Mouse (Mus musculus): ENCODE measurements around the gene Cyp4a32. TPM values are rescaled to one million over a fixed set of nuclear protein-coding genes. Genes with fewer than 3 reads are reported as not detected.
"Not testable (repeated sequence)": the region's sequence is repeated elsewhere in the genome, so short reads cannot be mapped to it uniquely, and the experiment has no call there.

Cyp4a32 gene
- polyA plus RNA-seq, 1 experiment: not detected

GRCm38 (mm10) chr4:115642967-115643754, 42.4 kb downstream of the Cyp4a32 start:
- no peak for TF ChIP-seq CTCF (IDR thresholded peaks at IDR 0.05; ENCODE audit: low read depth, low read length)
- TF ChIP-seq POLR2A (IDR thresholded peaks at IDR 0.05; ENCODE audit: insufficient read depth, low read length): no peak
- TF ChIP-seq EP300 (IDR thresholded peaks at IDR 0.05; ENCODE audit: insufficient read depth, low read depth, low read length): no peak
- H3K36me3 ChIP-seq (ENCODE audit: control insufficient read depth, insufficient read depth, low read length, poor library complexity, severe bottlenecking): no peaks in the 10 kb centered on the region
- no peaks in the 10 kb centered on the region for H3K4me1 ChIP-seq (ENCODE audit: control insufficient read depth, insufficient read depth, low read length)
- H3K4me3 ChIP-seq (ENCODE audit: low read depth, low read length): no peak overlapping the region
- no peaks in the 10 kb centered on the region for H3K9me3 ChIP-seq (replicated peaks; ENCODE audit: control insufficient read depth, insufficient read depth, low read length, poor library complexity, severe bottlenecking)
- H3K27ac ChIP-seq (ENCODE audit: insufficient read depth, low read length): no peak overlapping the region
- H3K9ac ChIP-seq (ENCODE audit: low read depth, poor library complexity, severe bottlenecking): no peak overlapping the region
- no peaks in the 10 kb centered on the region for H3K27me3 ChIP-seq (ENCODE audit: control insufficient read depth, insufficient read depth, low read length, poor library complexity, severe bottlenecking)

GRCm38 (mm10) chr4:115645371-115645770, 44.6 kb downstream of the Cyp4a32 start:
- H3K4me1 ChIP-seq (ENCODE audit: control insufficient read depth, insufficient read depth, low read length): no peaks in the 10 kb centered on the region
- no peak overlapping the region for H3K4me3 ChIP-seq (ENCODE audit: low read depth, low read length)
- no peaks in the 10 kb centered on the region for H3K36me3 ChIP-seq (ENCODE audit: control insufficient read depth, insufficient read depth, low read length, poor library complexity, severe bottlenecking)
- no peaks in the 10 kb centered on the region for H3K27me3 ChIP-seq (ENCODE audit: control insufficient read depth, insufficient read depth, low read length, poor library complexity, severe bottlenecking)
- no peak overlapping the region for H3K27ac ChIP-seq (ENCODE audit: insufficient read depth, low read length)
- TF ChIP-seq EP300 (IDR thresholded peaks at IDR 0.05; ENCODE audit: insufficient read depth, low read depth, low read length) (no peak), POLR2A (IDR thresholded peaks at IDR 0.05; ENCODE audit: insufficient read depth, low read length) (no peak), CTCF (IDR thresholded peaks at IDR 0.05; ENCODE audit: low read depth, low read length) (no peak)
- H3K9me3 ChIP-seq (replicated peaks; ENCODE audit: control insufficient read depth, insufficient read depth, low read length, poor library complexity, severe bottlenecking): no peaks in the 10 kb centered on the region
- H3K9ac ChIP-seq (ENCODE audit: low read depth, poor library complexity, severe bottlenecking): no peak overlapping the region

GRCm38 (mm10) chr4:115647580-115647979, 46.8 kb downstream of the Cyp4a32 start, which contains the start of gene Cyp4b1:
Cyp4b1 (minus strand) TSS chr4:115647723.
- no peaks in the 10 kb centered on the region for H3K36me3 ChIP-seq (ENCODE audit: control insufficient read depth, insufficient read depth, low read length, poor library complexity, severe bottlenecking)
- TF ChIP-seq EP300 (IDR thresholded peaks at IDR 0.05; ENCODE audit: insufficient read depth, low read depth, low read length): no peak
- TF ChIP-seq POLR2A (IDR thresholded peaks at IDR 0.05; ENCODE audit: insufficient read depth, low read length): no peak
- TF ChIP-seq CTCF (IDR thresholded peaks at IDR 0.05; ENCODE audit: low read depth, low read length): no peak
- H3K27ac ChIP-seq (ENCODE audit: insufficient read depth, low read length): no peak within 1 kb of the TSS
- H3K4me3 ChIP-seq (ENCODE audit: low read depth, low read length): no peak within 1 kb of the TSS
- no peaks in the 10 kb centered on the region for H3K4me1 ChIP-seq (ENCODE audit: control insufficient read depth, insufficient read depth, low read length)
- no peaks in the 10 kb centered on the region for H3K9me3 ChIP-seq (replicated peaks; ENCODE audit: control insufficient read depth, insufficient read depth, low read length, poor library complexity, severe bottlenecking)
- H3K27me3 ChIP-seq (ENCODE audit: control insufficient read depth, insufficient read depth, low read length, poor library complexity, severe bottlenecking): no peaks in the 10 kb centered on the region
- H3K9ac ChIP-seq (ENCODE audit: low read depth, poor library complexity, severe bottlenecking): no peak within 1 kb of the TSS

- H3K27me3 ChIP-seq (ENCODE audit: control insufficient read depth, insufficient read depth, low read length, poor library complexity, severe bottlenecking): no peaks in the 10 kb centered on the region
- no peak overlapping the region for H3K27ac ChIP-seq (ENCODE audit: insufficient read depth, low read length)
- no peak overlapping the region for H3K9ac ChIP-seq (ENCODE audit: low read depth, poor library complexity, severe bottlenecking)
- TF ChIP-seq POLR2A (IDR thresholded peaks at IDR 0.05; ENCODE audit: insufficient read depth, low read length) (no peak), EP300 (IDR thresholded peaks at IDR 0.05; ENCODE audit: insufficient read depth, low read depth, low read length) (no peak), CTCF (IDR thresholded peaks at IDR 0.05; ENCODE audit: low read depth, low read length) (no peak)
- H3K4me3 ChIP-seq (ENCODE audit: low read depth, low read length): no peak overlapping the region
- H3K9me3 ChIP-seq (replicated peaks; ENCODE audit: control insufficient read depth, insufficient read depth, low read length, poor library complexity, severe bottlenecking): no peaks in the 10 kb centered on the region
- H3K4me1 ChIP-seq (ENCODE audit: control insufficient read depth, insufficient read depth, low read length): no peaks in the 10 kb centered on the region
- H3K36me3 ChIP-seq (ENCODE audit: control insufficient read depth, insufficient read depth, low read length, poor library complexity, severe bottlenecking): no peaks in the 10 kb centered on the region
Observed at GRCm38 (mm10) chr4:115648752-115649151, 48.0 kb downstream of the Cyp4a32 start.

- H3K27ac ChIP-seq (ENCODE audit: insufficient read depth, low read length): no peak overlapping the region
- TF ChIP-seq POLR2A (IDR thresholded peaks at IDR 0.05; ENCODE audit: insufficient read depth, low read length) (no peak), CTCF (IDR thresholded peaks at IDR 0.05; ENCODE audit: low read depth, low read length) (no peak), EP300 (IDR thresholded peaks at IDR 0.05; ENCODE audit: insufficient read depth, low read depth, low read length) (no peak)
- H3K36me3 ChIP-seq (ENCODE audit: control insufficient read depth, insufficient read depth, low read length, poor library complexity, severe bottlenecking): no peaks in the 10 kb centered on the region
- H3K4me3 ChIP-seq (ENCODE audit: low read depth, low read length): no peak overlapping the region
- H3K4me1 ChIP-seq (ENCODE audit: control insufficient read depth, insufficient read depth, low read length): no peaks in the 10 kb centered on the region
- no peak overlapping the region for H3K9ac ChIP-seq (ENCODE audit: low read depth, poor library complexity, severe bottlenecking)
- no peaks in the 10 kb centered on the region for H3K9me3 ChIP-seq (replicated peaks; ENCODE audit: control insufficient read depth, insufficient read depth, low read length, poor library complexity, severe bottlenecking)
- H3K27me3 ChIP-seq (ENCODE audit: control insufficient read depth, insufficient read depth, low read length, poor library complexity, severe bottlenecking): no peaks in the 10 kb centered on the region
Observed at GRCm38 (mm10) chr4:115649344-115649743, 48.6 kb downstream of the Cyp4a32 start.

- Histone ChIP-seq H3K36me3 (ENCODE audit: control insufficient read depth, insufficient read depth, low read length, poor library complexity, severe bottlenecking) (no peaks in the 10 kb centered on the region), H3K27ac (ENCODE audit: insufficient read depth, low read length) (no peak overlapping the region), H3K27me3 (ENCODE audit: control insufficient read depth, insufficient read depth, low read length, poor library complexity, severe bottlenecking) (no peaks in the 10 kb centered on the region), H3K9ac (ENCODE audit: low read depth, poor library complexity, severe bottlenecking) (no peak overlapping the region), H3K4me1 (ENCODE audit: control insufficient read depth, insufficient read depth, low read length) (no peaks in the 10 kb centered on the region), H3K4me3 (ENCODE audit: low read depth, low read length) (no peak overlapping the region), H3K9me3 (replicated peaks; ENCODE audit: control insufficient read depth, insufficient read depth, low read length, poor library complexity, severe bottlenecking) (no peaks in the 10 kb centered on the region)
- TF ChIP-seq EP300 (IDR thresholded peaks at IDR 0.05; ENCODE audit: insufficient read depth, low read depth, low read length): no peak
- no peak for TF ChIP-seq CTCF (IDR thresholded peaks at IDR 0.05; ENCODE audit: low read depth, low read length)
- no peak for TF ChIP-seq POLR2A (IDR thresholded peaks at IDR 0.05; ENCODE audit: insufficient read depth, low read length)
Observed at GRCm38 (mm10) chr4:115650866-115651265, 50.1 kb downstream of the Cyp4a32 start.

GRCm38 (mm10) chr4:115655841-115656534, 55.2 kb downstream of the Cyp4a32 start:
- H3K27me3 ChIP-seq (ENCODE audit: control insufficient read depth, insufficient read depth, low read length, poor library complexity, severe bottlenecking); H3K9me3 ChIP-seq (replicated peaks; ENCODE audit: control insufficient read depth, insufficient read depth, low read length, poor library complexity, severe bottlenecking); H3K36me3 ChIP-seq (ENCODE audit: control insufficient read depth, insufficient read depth, low read length, poor library complexity, severe bottlenecking); H3K4me1 ChIP-seq (ENCODE audit: control insufficient read depth, insufficient read depth, low read length); H3K9ac ChIP-seq (ENCODE audit: low read depth, poor library complexity, severe bottlenecking); H3K4me3 ChIP-seq (ENCODE audit: low read depth, low read length); H3K27ac ChIP-seq (ENCODE audit: insufficient read depth, low read length): not testable (repeated sequence)

GRCm38 (mm10) chr4:115656535-115656922, 55.8 kb downstream of the Cyp4a32 start:
- not testable (repeated sequence) for H3K4me3 ChIP-seq (ENCODE audit: low read depth, low read length); H3K27me3 ChIP-seq (ENCODE audit: control insufficient read depth, insufficient read depth, low read length, poor library complexity, severe bottlenecking); H3K27ac ChIP-seq (ENCODE audit: insufficient read depth, low read length); H3K9me3 ChIP-seq (replicated peaks; ENCODE audit: control insufficient read depth, insufficient read depth, low read length, poor library complexity, severe bottlenecking); H3K36me3 ChIP-seq (ENCODE audit: control insufficient read depth, insufficient read depth, low read length, poor library complexity, severe bottlenecking); H3K9ac ChIP-seq (ENCODE audit: low read depth, poor library complexity, severe bottlenecking); H3K4me1 ChIP-seq (ENCODE audit: control insufficient read depth, insufficient read depth, low read length)

All from ES-Bruce4 (cell line).